Mouse (Mus musculus): ENCODE measurements around the gene C1qbp.

C1qbp gene

GRCm38 (mm10) chr11:70973947-70974346 lies 8.9 kb downstream of the C1qbp start:
- DNase-seq (ENCODE audit: low read depth, low spot score) = peak; percentile 79

GRCm38 (mm10) chr11:70972586-70972985 lies 10.2 kb downstream of the C1qbp start:
- DNase-seq (ENCODE audit: low read depth, low spot score) = no peak

GRCm38 (mm10) chr11:70970560-70971540 lies 12.0 kb downstream of the C1qbp start:
- peak; percentile 81 for DNase-seq (ENCODE audit: low read depth, low spot score)

- DNase-seq (ENCODE audit: low read depth, low spot score) = peak; percentile 99
Observed at GRCm38 (mm10) chr11:70969821-70970559, 12.8 kb downstream of the C1qbp start, which contains the start of the genes Nup88 and Rpain. Gene Nup88, minus strand, starts transcription at chr11:70969973. Gene Rpain, plus strand, starts transcription at chr11:70970213.

- peak; percentile 78 for DNase-seq (ENCODE audit: low read depth, low spot score)
Observed at GRCm38 (mm10) chr11:70969271-70969794, 13.5 kb downstream of the C1qbp start.

- peak; percentile 90 for DNase-seq (ENCODE audit: low read depth, low spot score)
Observed at GRCm38 (mm10) chr11:70964222-70964907, 18.5 kb downstream of the C1qbp start.

- peak; percentile 85 for DNase-seq (ENCODE audit: low read depth, low spot score)
Observed at GRCm38 (mm10) chr11:70960786-70961554, 21.9 kb downstream of the C1qbp start.

- DNase-seq (ENCODE audit: low read depth, low spot score) = peak; percentile 60
Observed at GRCm38 (mm10) chr11:70954711-70955110, 28.1 kb downstream of the C1qbp start.

GRCm38 (mm10) chr11:70944935-70945817 lies 37.6 kb downstream of the C1qbp start:
- no peak for DNase-seq (ENCODE audit: low read depth, low spot score)

GRCm38 (mm10) chr11:70943651-70944050 lies 39.2 kb downstream of the C1qbp start:
- DNase-seq (ENCODE audit: low read depth, low spot score) = no peak

- DNase-seq (ENCODE audit: low read depth, low spot score) = peak; percentile 44
Observed at GRCm38 (mm10) chr11:70942596-70942995, 40.2 kb downstream of the C1qbp start.

- peak; percentile 76 for DNase-seq (ENCODE audit: low read depth, low spot score)
Observed at GRCm38 (mm10) chr11:70935316-70935715, 47.5 kb downstream of the C1qbp start.

- DNase-seq (ENCODE audit: low read depth, low spot score) = no peak
Observed at GRCm38 (mm10) chr11:70931461-70931860, 51.4 kb downstream of the C1qbp start.

Data from R1 (cell line).